Mouse (Mus musculus): ENCODE data around the gene Sox2. TPM values are rescaled to one million over a fixed set of nuclear protein-coding genes. Genes with fewer than 3 reads are reported as not detected.

Sox2 gene
- polyA plus RNA-seq, 1 experiment from 2014 or later: 49.5 TPM

GRCm38 (mm10) chr3:34655311-34656075 is 5.3 kb downstream of the Sox2 start:
- 3% methylated on average over 11 of the region's 11 CpGs for WGBS
- Histone ChIP-seq H3K27me3 (peaks cover 18% of the 10 kb centered on the region), H3K9me3 (no peaks in the 10 kb centered on the region), H3K4me1 (peaks cover 46% of the 10 kb centered on the region), H3K4me2 (replicated peaks) (peak overlapping the region; percentile 85), H3K9ac (replicated peaks) (peak overlapping the region; percentile 83), H3K4me3 (peak overlapping the region; percentile 60), H3K27ac (replicated peaks) (peak overlapping the region; percentile 97), H3K36me3 (no peaks in the 10 kb centered on the region)
- ATAC-seq (ENCODE audit: low FRiP score, low read depth): no peak

GRCm38 (mm10) chr3:34656153-34656552 is 5.9 kb downstream of the Sox2 start:
- no peaks in the 10 kb centered on the region for H3K36me3 ChIP-seq
- no peak for ATAC-seq (ENCODE audit: low FRiP score, low read depth)
- H3K9me3 ChIP-seq: no peaks in the 10 kb centered on the region
- 1% methylated on average over 3 of the region's 3 CpGs for WGBS
- peaks cover 53% of the 10 kb centered on the region for H3K4me1 ChIP-seq
- peak overlapping the region; percentile 83 for H3K9ac ChIP-seq (replicated peaks)
- H3K4me2 ChIP-seq (replicated peaks): peak overlapping the region; percentile 85
- peak overlapping the region; percentile 97 for H3K27ac ChIP-seq (replicated peaks)
- H3K27me3 ChIP-seq: peaks cover 21% of the 10 kb centered on the region
- H3K4me3 ChIP-seq: peak overlapping the region; percentile 60

- WGBS: 5% methylated on average over 23 of the region's 23 CpGs
- no peaks in the 10 kb centered on the region for H3K9me3 ChIP-seq
- H3K4me1 ChIP-seq: peaks cover 62% of the 10 kb centered on the region
- H3K4me2 ChIP-seq (replicated peaks): peak overlapping the region; percentile 85
- ATAC-seq (ENCODE audit: low FRiP score, low read depth): no peak
- H3K27me3 ChIP-seq: peaks cover 21% of the 10 kb centered on the region
- peak overlapping the region; percentile 60 for H3K4me3 ChIP-seq
- peak overlapping the region; percentile 97 for H3K27ac ChIP-seq (replicated peaks)
- H3K36me3 ChIP-seq: no peaks in the 10 kb centered on the region
- peak overlapping the region; percentile 83 for H3K9ac ChIP-seq (replicated peaks)
Observed at GRCm38 (mm10) chr3:34656813-34657700, 6.9 kb downstream of the Sox2 start.

- Histone ChIP-seq H3K9me3 (no peaks in the 10 kb centered on the region), H3K9ac (replicated peaks) (peak overlapping the region; percentile 83), H3K36me3 (no peaks in the 10 kb centered on the region), H3K4me2 (replicated peaks) (peak overlapping the region; percentile 85), H3K4me3 (peak overlapping the region; percentile 60), H3K27me3 (peaks cover 21% of the 10 kb centered on the region), H3K4me1 (peaks cover 68% of the 10 kb centered on the region), H3K27ac (replicated peaks) (peak overlapping the region; percentile 97)
- no peak for ATAC-seq (ENCODE audit: low FRiP score, low read depth)
- 19% methylated on average over 2 of the region's 2 CpGs for WGBS
Observed at GRCm38 (mm10) chr3:34657701-34658090, 7.5 kb downstream of the Sox2 start.

- Histone ChIP-seq H3K9ac (replicated peaks) (peak overlapping the region; percentile 83), H3K9me3 (no peaks in the 10 kb centered on the region), H3K27me3 (peaks cover 21% of the 10 kb centered on the region), H3K4me1 (peaks cover 75% of the 10 kb centered on the region), H3K4me3 (peak overlapping the region; percentile 60), H3K4me2 (replicated peaks) (peak overlapping the region; percentile 85), H3K27ac (replicated peaks) (peak overlapping the region; percentile 97), H3K36me3 (no peaks in the 10 kb centered on the region)
- WGBS: 33% methylated on average over 7 of the region's 7 CpGs
- ATAC-seq (ENCODE audit: low FRiP score, low read depth): no peak
Observed at GRCm38 (mm10) chr3:34658241-34658965, 8.2 kb downstream of the Sox2 start.

GRCm38 (mm10) chr3:34658966-34659535 is 8.8 kb downstream of the Sox2 start:
- Histone ChIP-seq H3K4me1 (peaks cover 82% of the 10 kb centered on the region), H3K9me3 (no peaks in the 10 kb centered on the region), H3K4me2 (replicated peaks) (peak overlapping the region; percentile 85), H3K27me3 (peaks cover 21% of the 10 kb centered on the region), H3K27ac (replicated peaks) (peak overlapping the region; percentile 97), H3K36me3 (no peaks in the 10 kb centered on the region), H3K4me3 (peak overlapping the region; percentile 60), H3K9ac (replicated peaks) (peak overlapping the region; percentile 83)
- WGBS: 34% methylated on average over 8 of the region's 8 CpGs
- ATAC-seq (ENCODE audit: low FRiP score, low read depth): no peak

- Histone ChIP-seq H3K9me3 (no peaks in the 10 kb centered on the region), H3K27me3 (peaks cover 21% of the 10 kb centered on the region), H3K9ac (replicated peaks) (peak overlapping the region; percentile 79), H3K36me3 (no peaks in the 10 kb centered on the region), H3K27ac (replicated peaks) (peak overlapping the region; percentile 97), H3K4me1 (peaks cover 87% of the 10 kb centered on the region), H3K4me3 (peak overlapping the region; percentile 45), H3K4me2 (replicated peaks) (peak overlapping the region; percentile 85)
- WGBS: under 1% methylated on average over 6 of the region's 6 CpGs
- peak; percentile 51 for ATAC-seq (ENCODE audit: low FRiP score, low read depth)
Observed at GRCm38 (mm10) chr3:34659861-34660260, 9.7 kb downstream of the Sox2 start.

GRCm38 (mm10) chr3:34660542-34661290 is 10.5 kb downstream of the Sox2 start:
- Histone ChIP-seq H3K36me3 (no peaks in the 10 kb centered on the region), H3K4me3 (peak overlapping the region; percentile 45), H3K9ac (replicated peaks) (peak overlapping the region; percentile 79), H3K4me2 (replicated peaks) (peak overlapping the region; percentile 85), H3K27me3 (peaks cover 21% of the 10 kb centered on the region), H3K4me1 (peaks cover 93% of the 10 kb centered on the region), H3K9me3 (no peaks in the 10 kb centered on the region), H3K27ac (replicated peaks) (peak overlapping the region; percentile 97)
- no peak for ATAC-seq (ENCODE audit: low FRiP score, low read depth)
- 4% methylated on average over 14 of the region's 14 CpGs for WGBS

GRCm38 (mm10) chr3:34661341-34662007 is 11.3 kb downstream of the Sox2 start:
- peaks cover 93% of the 10 kb centered on the region for H3K4me1 ChIP-seq
- H3K27ac ChIP-seq (replicated peaks): peak overlapping the region; percentile 97
- peak; percentile 7; the same call in 1 of the 2 replicates for ATAC-seq (ENCODE audit: low FRiP score, low read depth)
- H3K9me3 ChIP-seq: no peaks in the 10 kb centered on the region
- H3K9ac ChIP-seq (replicated peaks): peak overlapping the region; percentile 79
- under 1% methylated on average over 32 of the region's 32 CpGs for WGBS
- H3K4me3 ChIP-seq: peak overlapping the region; percentile 45
- H3K36me3 ChIP-seq: no peaks in the 10 kb centered on the region
- peak overlapping the region; percentile 85 for H3K4me2 ChIP-seq (replicated peaks)
- H3K27me3 ChIP-seq: peaks cover 26% of the 10 kb centered on the region

- H3K9ac ChIP-seq (replicated peaks): peak overlapping the region; percentile 79
- H3K27ac ChIP-seq (replicated peaks): peak overlapping the region; percentile 97
- H3K4me1 ChIP-seq: peaks cover 93% of the 10 kb centered on the region
- H3K4me3 ChIP-seq: peak overlapping the region; percentile 45
- no peaks in the 10 kb centered on the region for H3K9me3 ChIP-seq
- H3K36me3 ChIP-seq: no peaks in the 10 kb centered on the region
- WGBS: 1% methylated on average over 15 of the region's 15 CpGs
- no peak for ATAC-seq (ENCODE audit: low FRiP score, low read depth)
- peaks cover 31% of the 10 kb centered on the region for H3K27me3 ChIP-seq
- H3K4me2 ChIP-seq (replicated peaks): peak overlapping the region; percentile 85
Observed at GRCm38 (mm10) chr3:34662008-34662711, 12.0 kb downstream of the Sox2 start.
